7 mouse cellular contexts compared by ENCODE assay signal in genomic region chr7:45128624-45129246, GRCm38 (mm10). TPM values are rescaled to one million over a fixed set of nuclear protein-coding genes. Genes with fewer than 3 reads are reported as not detected.
DNase-seq lines count a peak whose midpoint lies in the region; ATAC-seq lines count a peak whose summit lies in the region.

TSS of gene Rpl13a (minus strand) at chr7:45128761.

- under 1% methylated on average over 48 of the region's 48 CpGs for WGBS in embryonic facial prominence, embryonic 11.5 days
- under 1% methylated on average over 48 of the region's 48 CpGs for WGBS in limb, embryonic 10.5 days
- WGBS in midbrain, embryonic 13.5 days, result 0% methylated on average over 48 of the region's 48 CpGs

- peak within 1 kb of the TSS; percentile 88 for H3K4me2 ChIP-seq in embryonic facial prominence, embryonic 11.5 days (ENCODE audit: low read depth, low read length)
- H3K4me2 ChIP-seq in midbrain, embryonic 13.5 days (replicated peaks), result peak within 1 kb of the TSS; percentile 75

- H3K27me3 ChIP-seq in embryonic facial prominence, embryonic 11.5 days (ENCODE audit: control insufficient read depth, insufficient read depth, low read length), result no peaks in the 10 kb centered on the region
- no peaks in the 10 kb centered on the region for H3K27me3 ChIP-seq in limb, embryonic 10.5 days (ENCODE audit: low read depth, poor library complexity, severe bottlenecking)
- no peaks in the 10 kb centered on the region; the same call in 1 of the 2 replicates for H3K27me3 ChIP-seq in midbrain, embryonic 13.5 days

- H3K4me1 ChIP-seq in embryonic facial prominence, embryonic 11.5 days (ENCODE audit: control insufficient read depth, insufficient read depth, low read length), result no peaks in the 10 kb centered on the region; the same call in 1 of the 2 replicates
- peaks cover 39% of the 10 kb centered on the region for H3K4me1 ChIP-seq in limb, embryonic 10.5 days
- peaks cover 41% of the 10 kb centered on the region for H3K4me1 ChIP-seq in midbrain, embryonic 13.5 days (replicated peaks)

- H3K9ac ChIP-seq in embryonic facial prominence, embryonic 11.5 days (replicated peaks; ENCODE audit: low read length), result peak within 1 kb of the TSS; percentile 100
- peak within 1 kb of the TSS; percentile 97 for H3K9ac ChIP-seq in midbrain, embryonic 13.5 days (replicated peaks)

- peak within 1 kb of the TSS; percentile 96 for H3K4me3 ChIP-seq in embryonic facial prominence, embryonic 11.5 days (ENCODE audit: low read depth, low read length)
- H3K4me3 ChIP-seq in limb, embryonic 10.5 days, result peak within 1 kb of the TSS; percentile 75
- peak within 1 kb of the TSS; percentile 65 for H3K4me3 ChIP-seq in midbrain, embryonic 13.5 days (replicated peaks)

- ATAC-seq in embryonic facial prominence, embryonic 11.5 days (replicated peaks; ENCODE audit: insufficient number of reproducible peaks, low FRiP score, low TSS enrichment, low read depth), result peak; percentile 95
- peak; percentile 68 for ATAC-seq in granulocyte monocyte progenitor cell, adult 5-6 weeks (replicated peaks; ENCODE audit: poor library complexity, severe bottlenecking)
- ATAC-seq in midbrain, embryonic 13.5 days, result peak; percentile 95

- H3K27ac ChIP-seq in embryonic facial prominence, embryonic 11.5 days (replicated peaks; ENCODE audit: low read depth, low read length), result peak within 1 kb of the TSS; percentile 91
- peak within 1 kb of the TSS; percentile 97 for H3K27ac ChIP-seq in limb, embryonic 10.5 days
- peak within 1 kb of the TSS; percentile 94 for H3K27ac ChIP-seq in midbrain, embryonic 13.5 days

- peaks cover 5% of the 10 kb centered on the region for H3K36me3 ChIP-seq in embryonic facial prominence, embryonic 11.5 days (replicated peaks; ENCODE audit: control insufficient read depth, insufficient read depth, low read depth, low read length)
- peaks cover 32% of the 10 kb centered on the region for H3K36me3 ChIP-seq in limb, embryonic 10.5 days
- peaks cover 26% of the 10 kb centered on the region for H3K36me3 ChIP-seq in midbrain, embryonic 13.5 days

- H3K9me3 ChIP-seq in embryonic facial prominence, embryonic 11.5 days (replicated peaks; ENCODE audit: control insufficient read depth, low read length), result no peaks in the 10 kb centered on the region
- no peaks in the 10 kb centered on the region for H3K9me3 ChIP-seq in limb, embryonic 10.5 days (replicated peaks)
- no peaks in the 10 kb centered on the region for H3K9me3 ChIP-seq in midbrain, embryonic 13.5 days

- DNase-seq in adrenal gland, postnatal 14 days, result peak; percentile 98
- DNase-seq in embryonic facial prominence, embryonic 11.5 days (ENCODE audit: low spot score), result peak; percentile 99
- DNase-seq in kidney, adult 11 months, result peak; percentile 99
- DNase-seq in limb, embryonic 10.5 days (ENCODE audit: low spot score), result peak; percentile 95
- peak; percentile 94 for DNase-seq in spleen, adult 12 weeks (ENCODE audit: low spot score)

RNA-seq across cellular contexts. Expression of gene Rpl13a, which starts in this region (rescaled TPM):
- 1,693 and 2,079 TPM in 2 replicates for total RNA-seq in adrenal gland, postnatal 14 days (2021)
- polyA plus RNA-seq in embryonic facial prominence, embryonic 11.5 days (2014; fragmentation: Nextera tagmentation; extraction: Ambion mirVana), result 1,418 and 1,436 TPM in 2 replicates
- total RNA-seq in granulocyte monocyte progenitor cell, adult 5-6 weeks (2014; fragmentation: Nextera tagmentation), result 3,523 and 3,605 TPM in 2 replicates
- total RNA-seq in granulocyte monocyte progenitor cell, adult 5-6 weeks (2017), result 3,792 and 4,750 TPM in 2 replicates
- 1,210 and 1,327 TPM in 2 replicates for polyA plus RNA-seq in limb, embryonic 10.5 days (2016; fragmentation: Nextera tagmentation; extraction: Ambion mirVana)
- 838 and 877 TPM in 2 replicates for polyA plus RNA-seq in midbrain, embryonic 13.5 days (2015; fragmentation: Nextera tagmentation; extraction: Ambion mirVana)

Comparison
In these comparisons a context has a peak if more than half of its experiments do, and no peak if none do; other contexts are left out.
1. Peak in every context shown above with its lines: DNase-seq, ATAC-seq, H3K4me3 ChIP-seq and H3K27ac ChIP-seq.